Mouse (Mus musculus) CH12.LX (cell line): ENCODE results near the gene Dpysl5.

Experiments
- CTCF ChIP-seq, 2 experiments: IDR thresholded peaks in 1 of 2; conservative IDR thresholded peaks in 1 of 2; 2 replicates each; pipeline ENCODE4 v1.5.1; 2011 to 2012; ENCODE audit warnings: low read depth in 2 of 2, low read length in 2 of 2, improper control_type of control experiment in 1 of 2, inconsistent platforms in 1 of 2, mild to moderate bottlenecking in 1 of 2, moderate library complexity in 1 of 2
- EP300 ChIP-seq: IDR thresholded peaks from 2 replicates; pipeline ENCODE4 v1.6.1; 2011; ENCODE audit warnings: low read length, improper control_type of control experiment
- HCFC1 ChIP-seq: IDR thresholded peaks from 2 replicates; pipeline ENCODE4 v1.6.1; 2012; ENCODE audit warnings: low read depth, mild to moderate bottlenecking, inconsistent platforms, low read length, improper control_type of control experiment
- JUND ChIP-seq: conservative IDR thresholded peaks from 2 replicates; pipeline ENCODE4 v1.6.1; 2011; ENCODE audit warnings: low read depth, low read length, improper control_type of control experiment
- MAFK ChIP-seq: IDR thresholded peaks from 2 replicates; pipeline ENCODE4 v1.6.1; 2011; ENCODE audit warnings: low read length, improper control_type of control experiment; ENCODE audit not compliant: insufficient replicate concordance
- MEF2A ChIP-seq: IDR thresholded peaks from 2 replicates; pipeline ENCODE4 v1.6.1; 2014; ENCODE audit warnings: low read depth, mild to moderate bottlenecking, inconsistent platforms, low read length, improper control_type of control experiment, borderline replicate concordance
- NELFE ChIP-seq: IDR thresholded peaks from 2 replicates; pipeline ENCODE4 v1.6.1; 2011; ENCODE audit warnings: low read depth, low read length, improper control_type of control experiment
- UBTF ChIP-seq: IDR thresholded peaks from 2 replicates; pipeline ENCODE4 v1.6.1; 2012; ENCODE audit warnings: low read depth, mild to moderate bottlenecking, inconsistent platforms, low read length, improper control_type of control experiment, moderate library complexity
- USF1 ChIP-seq: IDR thresholded peaks from 2 replicates; pipeline ENCODE4 v1.6.1; 2014; ENCODE audit warnings: low read depth, mild to moderate bottlenecking, inconsistent platforms, low read length, improper control_type of control experiment
- ZNF384 ChIP-seq: IDR thresholded peaks from 2 replicates; pipeline ENCODE4 v1.6.1; 2012; ENCODE audit warnings: low read depth, low read length, improper control_type of control experiment, inconsistent platforms

DNA sequence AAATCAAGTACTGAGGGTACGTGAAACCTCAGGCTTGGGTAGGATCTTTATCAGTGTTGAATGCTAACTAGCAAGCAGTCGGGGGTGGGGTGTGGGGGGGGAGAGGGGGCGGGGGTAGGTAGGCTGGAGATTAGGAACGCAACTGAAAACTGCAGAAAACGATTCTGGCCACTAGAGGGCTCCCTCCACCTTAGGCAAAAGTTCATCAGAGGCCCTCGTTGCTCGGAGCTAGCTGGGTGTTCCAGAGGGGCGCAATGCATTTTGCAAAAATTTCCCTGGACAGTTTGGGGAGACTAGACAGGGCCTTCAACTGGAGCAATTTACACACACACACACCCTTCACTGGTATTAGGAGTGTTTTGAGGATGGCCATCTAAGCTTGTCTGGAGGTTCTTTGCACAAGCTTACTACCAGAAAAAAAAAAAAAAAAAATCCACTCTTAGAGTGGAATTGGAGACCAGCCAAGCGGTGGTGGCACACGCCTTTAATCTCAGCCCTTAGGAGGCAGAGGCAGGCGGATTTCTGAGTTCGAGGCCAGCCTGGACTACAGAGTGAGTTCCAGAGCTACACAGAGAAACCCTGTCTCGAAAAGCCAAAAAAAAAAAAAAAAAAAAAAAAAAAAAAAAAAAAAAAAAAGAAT is 1.5 kb upstream of the Dpysl5 start:
- no peak for TF ChIP-seq MEF2A
- TF ChIP-seq CTCF (conservative IDR thresholded peaks at IDR 0.05 in 1 of 2, IDR thresholded peaks at IDR 0.05 in 1 of 2; ENCODE audit: low read depth in 2 of 2, low read length in 2 of 2): peak; percentile 41 to 83
- no peak for TF ChIP-seq EP300
- TF ChIP-seq NELFE: 0 out of 2 replicates have a peak, but pooled peaks have one; percentile 38
- no peak for TF ChIP-seq USF1
- no peak for TF ChIP-seq MAFK
- TF ChIP-seq JUND: no peak
- no peak for TF ChIP-seq UBTF
- TF ChIP-seq ZNF384: peak; percentile 84
- TF ChIP-seq HCFC1: no peak
